ENCODE assay signal across 37 mouse cellular contexts in genomic region chr11:106173228-106173627, GRCm38 (mm10). TPM values are rescaled to one million over a fixed set of nuclear protein-coding genes. Genes with fewer than 3 reads are reported as not detected.
"Had no signal": no experiment of that assay in that cellular context is flagged by ENCODE, and none has a peak within 500 bp of the region (broad histone marks: within the 10 kb centered on the region; RNA-seq: fewer than 3 reads in every experiment).

No protein-coding gene starts in this region.

- H3K4me1 ChIP-seq: heart, embryonic 13.5 days; heart, embryonic 15.5 days; hindbrain, embryonic 13.5 days; hindbrain, embryonic 15.5 days; kidney, embryonic 15.5 days had no signal

- DNase-seq: gastrocnemius, adult 2 months; gastrocnemius, postnatal 10 days; gastrocnemius, postnatal 25 days; heart, adult 11 months; heart, adult 2 months; heart, postnatal 14 days; heart, postnatal 36 days; kidney, adult 11 months; kidney, adult 2 months; kidney, adult 9 months; kidney, postnatal 14 days; kidney, postnatal 36 days; layer of hippocampus, adult 9-11 months; layer of hippocampus, postnatal 36 days; liver; liver, embryonic 13.5 days had no signal

- ATAC-seq: hindbrain, postnatal 0 days; intestine, embryonic 16.5 days had no signal

- H3K9ac ChIP-seq: heart, embryonic 13.5 days; heart, embryonic 15.5 days; hindbrain, embryonic 13.5 days; hindbrain, embryonic 15.5 days; kidney, embryonic 15.5 days; limb, embryonic 12.5 days; liver, embryonic 13.5 days had no signal

- H3K27ac ChIP-seq: gastrocnemius, adult 2 months; heart, adult 2 months; heart, embryonic 13.5 days; heart, embryonic 15.5 days; hindbrain, embryonic 13.5 days; hindbrain, embryonic 15.5 days; hindbrain, postnatal 0 days; kidney, embryonic 15.5 days; kidney, postnatal 0 days; limb, embryonic 10.5 days; limb, embryonic 12.5 days; liver, embryonic 13.5 days had no signal

- H3K27me3 ChIP-seq: heart, embryonic 13.5 days; heart, embryonic 15.5 days; hindbrain, embryonic 13.5 days; hindbrain, embryonic 15.5 days; kidney, embryonic 15.5 days; limb, embryonic 12.5 days; liver, embryonic 13.5 days had no signal

- H3K4me3 ChIP-seq: gastrocnemius, adult 2 months; heart, adult 2 months; heart, embryonic 13.5 days; heart, embryonic 15.5 days; hindbrain, embryonic 13.5 days; hindbrain, embryonic 15.5 days; kidney, embryonic 15.5 days; limb, embryonic 10.5 days; limb, embryonic 12.5 days; liver, embryonic 13.5 days had no signal

- H3K9me3 ChIP-seq: heart, embryonic 13.5 days; heart, embryonic 15.5 days; hindbrain, embryonic 13.5 days; hindbrain, embryonic 15.5 days; kidney, embryonic 15.5 days; limb, embryonic 10.5 days; limb, embryonic 12.5 days; liver, embryonic 13.5 days had no signal

RNA-seq across cellular contexts. Expression of gene Gm10840, which starts 12.6 kb away (rescaled TPM):
- total RNA-seq: gastrocnemius, adult 2 months; gastrocnemius, postnatal 10 days; gastrocnemius, postnatal 25 days; gastrocnemius, postnatal 4 days; heart, adult 2 months; heart, postnatal 14 days; heart, postnatal 36 days; hindbrain, postnatal 0 days; layer of hippocampus, postnatal 14 days; left cerebral cortex, postnatal 14 days; left cerebral cortex, postnatal 36 days had no signal
- polyA plus RNA-seq: heart, adult 2 months; heart, embryonic 11.5 days; heart, embryonic 13.5 days; heart, embryonic 15.5 days; heart, postnatal 0 days; hindbrain, embryonic 11.5 days; hindbrain, embryonic 13.5 days; hindbrain, postnatal 0 days; intestine, embryonic 14.5 days; intestine, embryonic 16.5 days; kidney, adult 2 months; kidney, embryonic 15.5 days; kidney, postnatal 0 days; large intestine, adult 2 months; limb, embryonic 12.5 days; limb, embryonic 14.5 days; liver, embryonic 11.5 days; liver, embryonic 13.5 days had no signal
